Mouse (Mus musculus): ENCODE measurements around the gene Cherp.

Gene Cherp

DNA sequence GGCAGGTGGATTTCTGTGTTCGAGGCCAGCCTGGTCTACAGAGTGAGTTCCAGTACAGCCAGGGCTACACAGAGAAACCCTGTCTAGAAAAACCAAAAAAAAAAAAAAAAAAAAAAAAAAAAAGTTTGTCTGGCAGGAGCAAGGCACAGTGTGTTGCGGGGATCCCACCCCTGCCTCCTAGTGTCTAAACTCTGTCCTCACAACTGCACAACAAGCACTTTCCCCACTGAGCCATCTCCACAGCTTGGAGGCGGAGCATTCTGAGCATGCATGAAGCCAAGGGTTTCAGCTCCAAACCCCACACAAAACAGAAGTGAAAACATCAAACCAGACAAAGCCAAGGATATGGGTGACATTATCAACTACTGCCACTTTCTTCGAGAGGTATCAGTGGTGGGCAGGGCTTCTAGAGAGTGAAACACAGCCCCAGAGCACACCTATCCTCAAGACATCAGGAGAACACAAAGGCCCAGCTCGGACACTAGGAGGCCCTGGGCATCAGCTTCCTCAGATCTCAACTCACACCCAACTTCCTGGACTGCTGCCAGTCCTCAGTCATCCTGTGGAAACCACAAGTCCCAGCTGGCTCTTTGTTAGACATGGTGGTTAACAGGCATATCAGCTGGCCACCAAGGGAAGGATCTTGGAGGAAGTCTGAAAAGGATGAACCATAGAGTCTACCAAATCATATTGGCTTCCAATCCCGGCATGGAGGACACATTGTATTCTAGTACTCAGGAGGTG lies 10.6 kb upstream of the Cherp start:
- peak; percentile 61 for DNase-seq (ENCODE audit: low read depth, low spot score)

DNA sequence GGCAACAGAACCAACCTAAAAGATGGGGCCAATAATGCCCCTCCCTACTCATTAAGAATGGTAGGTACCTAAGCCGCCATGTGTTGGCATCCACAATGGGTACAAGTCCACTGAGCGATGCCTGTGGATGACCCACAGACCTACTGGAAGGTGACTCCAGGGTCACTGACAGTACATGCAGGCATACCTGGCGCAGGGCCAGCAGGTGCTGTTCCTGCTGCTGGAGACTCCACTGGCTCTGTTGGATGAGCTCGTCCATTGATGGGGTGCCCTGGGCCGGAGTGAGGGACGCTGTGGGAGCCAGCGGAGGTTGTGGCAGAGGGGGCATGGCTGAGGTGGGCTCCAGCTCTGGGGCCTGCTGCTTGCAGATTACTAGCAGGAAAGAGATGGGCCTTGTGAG lies 4.3 kb downstream of the Cherp start:
- no peak for DNase-seq (ENCODE audit: low read depth, low spot score)

DNA sequence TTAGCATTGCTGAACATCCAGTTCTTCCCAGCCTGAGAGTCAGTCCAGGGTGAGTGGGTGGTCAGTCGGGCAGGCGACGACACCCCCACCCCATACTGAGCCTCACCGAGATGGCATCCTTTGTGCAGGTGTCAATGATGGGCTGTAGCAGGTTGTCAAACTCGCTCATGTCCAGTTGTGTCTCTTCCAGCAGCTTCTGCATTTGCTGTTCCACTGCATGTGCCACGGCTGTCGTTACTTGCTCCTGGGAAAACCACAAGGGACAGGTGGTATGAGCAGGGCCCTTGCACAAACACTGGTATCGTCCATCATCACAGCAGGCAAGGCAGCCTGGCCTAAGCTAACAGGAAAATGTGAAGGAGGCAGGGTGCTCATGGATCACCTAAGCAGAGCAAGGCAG lies 5.0 kb downstream of the Cherp start:
- DNase-seq (ENCODE audit: low read depth, low spot score) = no peak

DNA sequence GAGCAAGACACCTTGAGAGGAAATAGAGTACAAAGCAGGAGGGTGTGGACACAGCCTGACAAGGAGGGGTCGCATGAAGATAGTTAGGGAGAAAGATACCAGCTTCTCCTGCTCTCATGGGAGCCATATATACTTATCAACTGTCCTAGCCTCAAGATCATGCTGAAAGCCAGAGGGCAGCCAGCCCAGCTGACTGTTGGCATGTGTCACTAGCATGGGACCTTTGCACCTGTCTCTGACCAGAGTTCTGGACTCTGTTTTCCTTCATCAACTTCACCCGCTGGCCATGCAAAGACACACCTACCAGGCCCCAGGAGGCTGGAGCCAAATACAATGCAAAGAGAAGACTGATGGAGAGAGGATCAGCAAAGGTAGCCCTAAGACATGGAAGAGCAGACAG lies 5.8 kb downstream of the Cherp start:
- DNase-seq (ENCODE audit: low read depth, low spot score) = no peak

DNA sequence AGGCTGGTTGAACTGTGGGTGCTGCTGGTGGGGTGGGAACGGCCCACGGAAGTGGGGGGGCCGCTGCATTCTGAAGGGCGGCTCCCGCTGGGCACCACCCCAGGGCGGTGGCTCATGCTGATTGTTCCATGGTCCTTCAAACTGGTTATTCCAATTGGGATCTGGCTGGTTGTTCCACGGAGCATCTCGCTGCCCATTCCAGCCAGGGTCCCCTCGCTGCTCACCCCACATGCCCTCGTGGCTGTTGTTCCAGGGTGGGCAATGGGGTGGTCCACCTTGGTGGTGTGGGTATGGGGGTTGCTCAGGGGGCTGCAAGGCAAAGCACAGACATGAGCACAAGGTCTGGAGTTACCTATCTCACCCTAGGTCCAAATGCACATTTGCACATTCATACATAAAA lies 10.8 kb downstream of the Cherp start:
- DNase-seq (ENCODE audit: low read depth, low spot score) = no peak

DNA sequence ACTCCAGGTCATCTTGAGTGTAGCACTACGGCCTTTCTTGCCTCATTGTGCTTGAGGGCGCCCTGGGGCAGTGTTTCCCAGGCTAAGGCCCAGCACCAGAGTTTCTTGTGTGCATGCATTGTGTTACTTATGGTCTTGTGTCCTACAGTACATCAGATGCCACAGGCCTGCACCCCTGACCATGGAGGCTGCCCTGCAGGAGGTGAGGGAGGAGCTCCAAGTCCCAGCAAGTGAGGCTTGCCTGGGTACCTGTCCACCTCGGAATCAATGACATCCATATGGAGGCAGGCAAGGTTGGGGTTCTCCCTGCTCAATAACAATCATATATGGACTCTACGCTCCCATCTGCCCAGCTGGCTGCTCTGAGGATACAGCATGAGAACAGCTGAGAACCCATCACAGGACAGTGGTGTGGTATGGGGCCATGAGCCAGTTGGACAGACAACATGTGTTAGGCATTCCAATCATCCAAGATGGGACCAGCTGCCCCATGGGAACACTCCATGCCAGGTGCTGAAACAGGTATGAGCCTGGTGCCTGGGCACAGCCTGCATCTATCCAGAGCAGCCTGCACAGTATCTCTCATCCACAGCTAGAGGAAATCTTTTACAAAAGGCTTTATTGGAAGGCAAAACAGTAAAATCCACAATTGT lies 15.0 kb downstream of the Cherp start:
- no peak for DNase-seq (ENCODE audit: low read depth, low spot score)

DNA sequence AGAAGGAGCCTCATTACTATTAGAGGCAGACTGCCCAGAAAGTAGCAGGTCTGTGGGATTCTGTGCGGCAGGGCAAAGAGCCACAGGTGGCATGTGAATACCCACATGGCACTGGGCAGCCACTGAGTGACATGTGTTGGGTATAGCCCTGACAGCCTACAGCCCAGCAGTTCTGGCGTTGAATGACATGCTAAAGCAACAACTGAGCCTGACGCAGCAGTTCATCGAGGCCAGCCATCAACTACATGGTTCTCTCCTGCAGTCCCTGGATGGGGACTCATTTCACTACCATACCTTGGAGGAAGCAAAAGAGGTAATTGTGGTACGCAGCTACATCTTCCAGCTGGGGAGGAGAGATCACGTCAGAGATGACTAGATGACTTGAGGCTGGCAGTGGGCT lies 16.6 kb downstream of the Cherp start:
- no peak for DNase-seq (ENCODE audit: low read depth, low spot score)

DNA sequence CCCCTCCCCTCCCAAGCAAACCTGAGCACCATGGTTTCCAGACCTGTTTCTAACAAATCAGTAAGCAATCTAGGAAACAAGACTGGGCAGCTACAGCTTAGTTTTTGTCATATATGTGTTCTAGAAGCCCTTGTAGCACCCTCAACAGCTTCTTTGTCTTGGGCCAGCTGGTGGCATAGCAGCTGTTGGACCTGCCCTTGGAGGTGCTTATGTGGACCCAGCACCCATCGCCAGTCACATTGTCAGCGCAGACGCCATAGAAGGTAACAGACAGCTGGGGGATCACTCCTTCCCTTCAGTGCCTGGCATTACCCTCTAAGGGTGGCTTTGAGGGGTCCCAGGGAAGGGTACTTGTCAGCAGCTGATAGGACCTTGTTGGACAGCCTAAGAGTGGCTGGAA lies 17.2 kb downstream of the Cherp start:
- DNase-seq (ENCODE audit: low read depth, low spot score) = no peak

DNA sequence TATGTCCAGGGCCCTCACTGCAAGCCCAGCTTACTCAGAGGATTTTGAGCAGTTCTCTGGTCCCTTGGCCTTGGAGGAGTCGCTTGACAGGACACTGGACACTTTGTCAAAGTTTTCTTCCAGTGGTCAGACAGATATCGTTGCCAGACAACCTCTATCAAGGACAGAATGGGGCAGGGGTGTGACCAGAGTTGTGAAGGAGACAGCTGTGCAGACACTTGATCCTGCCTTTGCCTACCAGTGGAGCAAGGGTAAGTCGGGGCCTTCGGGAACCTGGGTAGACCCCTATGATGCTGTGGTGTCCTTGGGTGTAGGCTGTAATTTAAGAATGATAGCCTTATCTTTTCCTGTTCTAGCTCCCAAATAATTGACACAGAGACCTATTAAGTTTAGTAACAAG lies 19.7 kb downstream of the Cherp start:
- no peak for DNase-seq (ENCODE audit: low read depth, low spot score)

DNA sequence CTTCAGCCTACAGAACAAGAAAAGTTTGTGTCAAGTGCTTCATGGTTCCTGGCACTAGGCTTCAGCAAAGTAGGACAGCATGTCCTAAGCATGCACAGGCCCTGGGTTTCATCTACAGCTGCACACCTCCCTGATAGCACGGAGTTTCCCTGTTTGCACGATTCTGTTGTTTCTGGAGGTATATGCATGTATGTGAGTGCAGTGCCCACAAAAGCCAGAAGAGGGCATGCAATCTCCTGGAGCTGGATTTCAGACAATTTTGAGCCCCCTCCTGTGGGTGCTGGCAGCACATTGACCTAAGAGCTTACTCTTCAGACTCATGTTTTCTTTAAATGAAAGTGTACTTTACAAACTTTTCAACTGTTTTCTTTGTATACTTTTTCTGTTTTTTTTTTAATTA lies 21.1 kb downstream of the Cherp start:
- no peak for DNase-seq (ENCODE audit: low read depth, low spot score)

DNA sequence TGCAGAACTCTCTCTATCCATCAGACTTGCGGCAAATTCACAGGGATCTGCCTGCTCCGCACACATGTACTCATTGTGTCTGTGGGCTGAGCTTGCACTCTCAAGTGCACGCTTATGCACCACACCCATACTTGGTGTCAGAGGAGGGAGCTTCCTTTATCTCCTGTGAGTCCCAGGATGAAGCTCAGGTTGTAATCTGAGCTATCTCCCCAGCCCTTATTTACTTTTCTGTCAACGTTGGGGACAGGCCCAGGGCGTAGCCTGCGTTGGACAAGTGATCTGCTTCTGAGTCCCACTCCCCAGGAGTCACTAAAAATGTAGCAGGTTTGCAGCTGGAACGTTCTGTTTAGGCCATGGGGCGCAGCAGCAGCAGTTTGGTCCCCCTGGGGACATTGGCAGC lies 23.5 kb downstream of the Cherp start:
- DNase-seq (ENCODE audit: low read depth, low spot score) = no peak

DNA sequence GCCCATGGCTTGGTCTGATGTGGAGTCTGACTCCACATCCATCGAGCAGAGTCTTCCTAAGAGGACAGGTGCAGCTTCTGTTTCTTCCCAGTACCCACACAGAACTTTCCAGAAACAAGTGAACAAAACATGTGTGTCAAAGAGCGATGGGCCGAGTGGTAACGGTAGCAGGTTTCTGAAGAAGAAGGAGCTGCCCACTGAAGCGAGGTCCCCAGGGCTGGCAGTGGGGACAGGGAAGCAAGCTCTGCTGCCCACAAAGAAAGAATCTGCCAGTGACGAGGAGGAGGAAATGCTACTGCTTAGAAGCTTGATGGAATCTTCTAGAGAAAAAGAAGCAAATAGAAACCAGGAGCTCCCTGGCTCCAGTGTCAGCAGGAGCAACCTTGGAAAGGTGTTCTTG lies 30.0 kb downstream of the Cherp start:
- DNase-seq (ENCODE audit: low read depth, low spot score) = no peak

DNA sequence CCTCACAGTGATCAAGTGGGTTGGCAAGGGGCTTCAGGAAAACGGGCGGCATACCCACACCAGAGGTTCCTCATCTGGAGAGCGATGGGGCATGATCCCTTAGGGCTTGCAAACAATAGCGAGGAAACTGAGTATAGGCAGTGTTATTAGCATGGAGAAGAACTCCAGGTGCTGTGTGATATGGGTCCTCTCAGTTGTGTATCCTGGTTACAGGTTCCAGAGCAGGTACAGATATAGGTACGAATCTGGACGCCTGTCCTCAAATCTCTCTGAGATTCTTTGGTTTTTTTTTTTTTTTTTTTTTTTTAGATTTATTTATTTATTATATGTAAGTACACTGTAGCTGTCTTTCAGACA lies 31.1 kb downstream of the Cherp start:
- no peak for DNase-seq (ENCODE audit: low read depth, low spot score)

DNA sequence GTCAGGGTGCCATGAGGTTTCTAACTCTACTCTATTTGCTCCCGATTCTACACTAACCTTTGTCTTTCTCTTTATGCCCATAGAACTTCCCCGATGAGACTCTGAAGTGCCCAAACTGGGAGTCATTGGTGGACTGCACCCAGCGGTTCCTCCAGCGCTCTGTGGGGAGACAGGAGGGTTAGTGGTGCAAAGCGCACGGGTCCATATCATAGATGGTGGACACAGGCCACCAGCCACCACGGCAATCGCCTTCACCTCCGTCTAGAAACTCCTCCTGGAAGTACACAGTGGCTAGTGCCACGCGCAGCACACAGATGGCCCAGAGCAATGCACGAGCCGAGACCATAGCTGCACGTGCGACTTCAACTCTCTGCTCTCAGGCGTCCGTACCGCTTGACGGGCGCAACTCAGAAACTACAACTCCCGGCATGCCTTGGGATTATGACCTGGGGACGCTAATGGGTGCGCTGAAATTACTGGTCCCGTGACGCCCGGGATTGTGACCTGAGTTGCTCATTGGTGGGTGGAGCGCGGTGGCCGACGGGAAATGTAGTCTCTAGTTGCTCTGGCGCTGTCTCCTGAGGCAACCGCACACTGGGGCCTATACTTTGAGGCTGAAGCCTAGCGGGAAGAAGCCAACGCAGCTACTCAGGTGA lies 31.6 kb downstream of the Cherp start, which contains the start of the genes Calr3 and 1700030K09Rik:
Gene Calr3 (minus strand): TSS at position 533 of the 656 bp plus-strand sequence.
Gene 1700030K09Rik (plus strand): TSS at position 543 of the 656 bp plus-strand sequence.
- DNase-seq (ENCODE audit: low read depth, low spot score) = peak; percentile 99

DNA sequence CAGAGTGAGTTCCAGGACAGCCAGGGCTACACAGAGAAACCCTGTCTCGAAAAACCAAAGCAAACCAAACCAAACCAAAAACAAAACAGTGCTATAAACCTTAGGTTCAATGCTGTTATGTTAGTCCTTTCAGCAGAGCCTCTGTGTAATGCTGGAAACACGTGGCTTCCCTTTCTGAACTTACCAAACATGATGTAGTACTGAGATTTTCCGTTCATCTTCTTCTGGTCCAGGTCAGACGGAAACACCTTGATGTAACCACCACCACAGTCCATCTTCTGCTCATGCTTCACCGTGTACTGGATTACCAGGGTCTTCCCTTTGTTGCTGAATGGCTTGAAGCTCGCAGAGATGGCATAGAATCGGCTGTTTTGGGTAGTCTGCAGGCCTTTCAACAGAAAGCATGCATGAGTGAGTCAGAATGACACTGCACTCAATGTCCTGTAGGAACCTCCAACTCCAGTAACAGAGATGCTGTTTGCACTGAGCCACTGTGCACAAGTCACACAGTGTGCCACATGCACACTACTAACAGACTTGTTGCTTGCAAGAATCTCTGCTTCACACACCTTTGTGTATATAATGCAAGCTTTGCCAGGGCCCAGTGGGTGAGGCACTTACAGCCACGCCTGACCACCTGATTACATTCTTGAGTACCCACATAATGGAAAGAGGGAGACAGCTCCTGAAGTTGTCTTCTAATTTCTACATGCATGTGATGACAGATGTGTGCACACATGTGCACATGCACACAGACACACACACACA lies 36.6 kb downstream of the Cherp start:
- no peak for DNase-seq (ENCODE audit: low read depth, low spot score)

DNA sequence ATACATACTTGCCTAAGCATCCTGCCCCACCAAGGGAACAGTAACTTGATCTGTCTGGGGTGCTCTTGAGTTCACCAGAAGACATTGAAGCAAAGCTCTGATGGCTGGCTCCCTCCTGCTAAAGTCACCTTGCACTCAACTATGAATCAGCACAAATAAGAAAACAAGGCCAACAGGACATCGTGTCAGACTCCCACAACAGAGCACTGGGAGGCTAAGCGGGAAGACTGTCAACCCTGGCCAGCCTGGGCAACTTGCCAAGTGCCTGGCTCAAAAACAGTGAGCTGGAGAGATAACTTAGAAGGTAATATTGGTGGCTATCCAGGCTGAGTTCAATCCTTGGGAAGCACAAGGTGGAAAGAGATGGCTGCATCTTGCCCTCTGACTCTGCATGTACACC lies 40.1 kb downstream of the Cherp start:
- DNase-seq (ENCODE audit: low read depth, low spot score) = peak; percentile 39

DNA sequence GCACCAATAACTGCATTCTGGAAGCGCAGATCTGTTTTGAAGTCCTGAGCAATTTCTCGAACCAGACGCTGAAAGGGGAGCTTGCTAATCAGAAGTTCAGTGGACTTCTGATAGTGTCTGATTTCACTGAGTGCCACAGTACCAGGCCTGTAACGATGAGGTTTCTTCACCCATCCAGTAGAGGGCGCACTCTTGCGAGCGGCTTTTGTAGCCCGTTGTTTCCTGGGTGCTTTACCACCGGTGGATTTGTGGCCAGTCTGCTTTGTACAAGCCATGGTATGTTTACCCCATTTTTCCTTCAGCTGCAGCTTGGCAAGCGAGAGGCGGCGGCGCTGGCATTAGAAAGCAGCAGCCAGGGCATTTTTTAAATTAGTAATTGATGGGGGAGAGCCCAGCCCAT lies 45.4 kb downstream of the Cherp start:
- DNase-seq (ENCODE audit: low read depth, low spot score) = no peak

DNA sequence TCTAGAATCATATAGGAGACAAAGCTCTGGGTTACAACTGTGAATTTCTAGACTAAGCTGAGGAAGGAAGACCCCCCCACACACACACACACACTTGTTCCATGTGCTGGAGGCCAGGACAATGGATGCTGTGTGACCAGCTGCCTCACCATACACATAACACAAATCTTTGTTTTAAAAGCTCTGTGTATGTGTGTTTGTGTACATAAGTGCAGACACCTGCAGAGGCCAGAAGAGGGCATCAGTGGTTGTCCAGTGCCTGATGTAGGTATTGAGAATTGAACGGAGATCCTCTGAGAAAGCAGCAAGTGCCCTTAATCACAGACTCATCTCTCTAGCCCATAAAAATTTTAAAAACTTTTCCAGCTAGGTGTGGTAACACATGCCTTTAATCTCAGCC lies 52.1 kb downstream of the Cherp start:
- no peak for DNase-seq (ENCODE audit: low read depth, low spot score)

DNA sequence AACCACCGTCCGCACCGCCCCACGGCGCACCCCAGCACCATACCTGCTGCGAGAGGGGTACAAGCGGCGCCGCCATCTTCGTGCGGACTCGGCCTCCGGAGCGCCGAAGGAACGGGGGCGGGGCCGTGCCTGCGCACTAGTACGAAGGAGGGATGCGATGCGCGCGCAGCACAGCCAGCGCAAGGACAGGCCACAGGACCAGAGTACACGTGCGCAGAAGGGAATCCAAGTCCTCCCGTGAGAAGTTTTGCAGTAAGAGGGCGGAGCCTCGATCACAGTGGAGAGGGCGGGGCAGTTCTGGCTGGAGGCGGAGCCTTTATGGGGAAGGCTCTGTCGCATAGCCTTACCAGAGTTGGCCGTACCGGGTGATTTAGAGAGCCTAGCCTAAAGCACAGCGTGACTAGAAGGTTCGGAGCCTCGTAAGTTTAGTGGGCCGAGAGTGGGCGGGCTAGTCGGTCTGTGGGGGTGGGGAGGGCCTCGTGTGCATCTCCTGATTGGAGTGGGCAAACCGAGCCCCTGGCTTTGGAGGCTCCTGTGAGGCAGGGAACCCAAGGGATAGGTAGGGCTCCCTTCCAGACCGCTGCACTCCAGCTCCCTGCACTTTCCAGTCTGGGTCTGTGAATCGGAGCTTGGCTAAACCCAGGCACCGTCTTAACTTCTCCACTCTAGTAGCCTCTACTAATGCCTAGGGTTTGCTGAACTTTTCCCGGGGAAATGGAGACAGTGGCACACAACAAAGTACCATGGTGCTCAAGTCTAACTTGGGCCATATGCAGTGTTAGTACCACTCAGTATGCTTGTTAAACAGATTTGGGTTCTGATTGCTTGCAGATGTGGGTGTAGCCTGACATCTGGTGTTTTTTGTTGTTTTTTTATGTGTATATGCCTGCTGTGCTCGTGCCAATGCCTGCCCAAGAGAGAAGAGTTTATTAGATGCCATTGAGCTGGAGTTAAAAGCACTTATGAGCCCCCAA lies 53.4 kb downstream of the Cherp start, which contains the start of gene Eps15l1:
Gene Eps15l1 (minus strand): TSS at position 99 of the 974 bp plus-strand sequence.
- DNase-seq (ENCODE audit: low read depth, low spot score) = peak; percentile 99

DNA sequence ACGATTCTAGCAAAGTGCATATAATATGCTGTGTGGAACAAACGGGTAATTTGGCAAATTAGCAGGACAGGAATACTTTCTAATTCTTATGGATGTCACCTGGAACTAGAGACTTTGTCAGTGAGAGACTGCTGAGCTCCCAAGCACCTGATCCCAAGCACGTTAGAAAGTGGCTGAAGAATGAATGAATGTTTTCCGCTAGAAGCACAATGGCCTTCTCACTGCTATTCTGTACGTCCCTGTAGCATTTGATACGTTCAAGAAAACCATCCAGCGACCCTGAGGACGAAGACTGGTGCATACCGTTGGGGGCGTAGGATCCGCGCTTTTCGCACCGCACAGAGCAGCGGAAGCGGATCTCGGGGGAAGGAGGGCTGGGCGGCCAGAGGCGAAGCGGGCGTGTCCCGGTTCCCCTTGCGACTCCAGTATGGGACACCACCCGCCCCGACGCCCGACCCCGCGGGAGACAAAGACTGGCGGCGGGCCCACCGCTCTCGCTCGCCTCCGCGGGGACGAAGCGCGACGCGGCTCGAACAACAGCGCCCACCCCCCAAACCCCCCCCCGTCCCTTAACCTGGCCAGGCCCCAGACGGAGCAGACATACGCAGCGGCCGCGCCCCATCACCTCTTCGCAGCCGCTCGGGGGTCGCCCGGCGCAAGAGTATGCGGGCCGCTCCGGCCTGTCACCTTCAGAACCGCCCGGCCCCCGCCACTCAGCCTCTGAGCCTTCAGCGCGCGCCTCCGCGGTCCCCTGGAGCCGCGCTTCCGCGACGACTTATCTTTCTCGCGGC lies 54.3 kb downstream of the Cherp start:
- DNase-seq (ENCODE audit: low read depth, low spot score) = peak; percentile 41
